8 mouse cellular contexts compared by ENCODE assay signal in genomic region chr12:112875225-112876013, GRCm38 (mm10). TPM values are rescaled to one million over a fixed set of nuclear protein-coding genes. Genes with fewer than 3 reads are reported as not detected.
DNase-seq lines count a peak whose midpoint lies in the region; ATAC-seq and TF ChIP-seq lines count a peak whose summit lies in the region.

No protein-coding gene starts in this region.

- no peak for DNase-seq in Patski (ENCODE audit: low read depth, low spot score)
- peak; percentile 98 to 99 for DNase-seq in cerebellum, postnatal 10 days
- peak; percentile 68 to 85 for DNase-seq in frontal cortex, postnatal 14 days (ENCODE audit: low spot score in 2 of 2)
- peak; percentile 83 for DNase-seq in hindbrain, embryonic 14.5 days (ENCODE audit: low spot score)
- peak; percentile 84 to 98 for DNase-seq in layer of hippocampus, postnatal 25 days (ENCODE audit: extremely low spot score in 1 of 2, low spot score in 1 of 2)
- DNase-seq in lung, postnatal 14 days: peak; percentile 97
- DNase-seq in ovary, postnatal 36 days (ENCODE audit: low spot score): peak; percentile 87
- peak; percentile 92 for DNase-seq in thymus, postnatal 14 days

- no peaks in the 10 kb centered on the region for H3K36me3 ChIP-seq in hindbrain, embryonic 14.5 days (replicated peaks; ENCODE audit: control insufficient read depth, insufficient read depth)

- no peak overlapping the region for H3K27ac ChIP-seq in hindbrain, embryonic 14.5 days

- no peak overlapping the region for H3K9ac ChIP-seq in hindbrain, embryonic 14.5 days

- POLR2A ChIA-PET in Patski (lab: Charles Lee): no interaction called here

- no peak overlapping the region for H3K4me2 ChIP-seq in hindbrain, embryonic 14.5 days (replicated peaks)

- WGBS in hindbrain, embryonic 14.5 days: 22% methylated on average over 16 of the region's 16 CpGs

- in situ Hi-C loops in Patski (cut with MboI; ENCODE audit: low pct_unique_long_range_greater_than_20kb): no loop called here

- no peaks in the 10 kb centered on the region for H3K27me3 ChIP-seq in Patski
- H3K27me3 ChIP-seq in hindbrain, embryonic 14.5 days (ENCODE audit: control insufficient read depth, insufficient read depth, low read length): peaks cover 58% of the 10 kb centered on the region

- no peak for TF ChIP-seq CTCF in Patski (IDR thresholded peaks at IDR 0.05)

- no peak overlapping the region for H3K4me3 ChIP-seq in hindbrain, embryonic 14.5 days (replicated peaks; ENCODE audit: low read length)

- CTCF ChIA-PET in Patski (lab: Charles Lee): interaction anchor here (0.6 to 1.9 kb wide), 8 partner anchors 16 to 145 kb away, joined by 3 to 7 read pairs (median 3); partner anchors contain the start of gene Nudt14

- H3K9me3 ChIP-seq in hindbrain, embryonic 14.5 days (ENCODE audit: control insufficient read depth, low read length): no peaks in the 10 kb centered on the region

- H3K4me1 ChIP-seq in hindbrain, embryonic 14.5 days (replicated peaks; ENCODE audit: control insufficient read depth, insufficient read depth, low read length): peaks cover 11% of the 10 kb centered on the region; the same call in 1 of the 2 replicates

- peak; percentile 65 for ATAC-seq in Patski
- ATAC-seq in hindbrain, embryonic 14.5 days (ENCODE audit: low FRiP score): peak; percentile 61; the same call in 1 of the 2 replicates

RNA-seq across cellular contexts. Expression of gene Gpr132, which starts 7.4 kb away (rescaled TPM):
- polyA plus RNA-seq in Patski (2021): not detected
- not detected in 2 replicates for polyA plus RNA-seq in hindbrain, embryonic 14.5 days (2014; fragmentation: Nextera tagmentation; extraction: Ambion mirVana)
- total RNA-seq in layer of hippocampus, postnatal 25 days (2021): under 1 TPM in 1 of 2 experiments, not detected in 1; 0.10 TPM

RNA-seq across cellular contexts. Expression of gene Cdca4, which starts 46.2 kb away (rescaled TPM):
- 23.5 TPM for polyA plus RNA-seq in Patski (2021)
- 39.1 and 43.4 TPM in 2 replicates for polyA plus RNA-seq in hindbrain, embryonic 14.5 days (2014; fragmentation: Nextera tagmentation; extraction: Ambion mirVana)
- 1 to 10 TPM; 8.0 to 9.7 TPM for total RNA-seq in layer of hippocampus, postnatal 25 days (2021)

RNA-seq across cellular contexts. Expression of gene Jag2, which starts 54.2 kb away (rescaled TPM):
- polyA plus RNA-seq in Patski (2021): 8.0 TPM
- 12.5 and 16.1 TPM in 2 replicates for polyA plus RNA-seq in hindbrain, embryonic 14.5 days (2014; fragmentation: Nextera tagmentation; extraction: Ambion mirVana)
- 10 to 100 TPM; 40.3 to 46.3 TPM for total RNA-seq in layer of hippocampus, postnatal 25 days (2021)
